Mouse (Mus musculus) liver, postnatal 0 days (tissue): ENCODE data around the gene Hao1. TPM values are rescaled to one million over a fixed set of nuclear protein-coding genes. Genes with fewer than 3 reads are reported as not detected.

ENCODE experiments used
- ATAC-seq: fragments of 200-750 bp; cut with Nextera tagmentation; 2 replicates; pipeline ENCODE4 v1.8.0; 2017; ENCODE audit warnings: mild to moderate bottlenecking, moderate library complexity
- DNase-seq: peaks from one replicate; pipeline ENCODE4 v3.0.0-alpha.2; 2016
- H3K27ac ChIP-seq: fragments of 300-500 bp; sonication (generic); 2 replicates; pipeline ENCODE4 v1.5.1; 2014; ENCODE audit warnings: antibody characterized with exemption, moderate library complexity, mild to moderate bottlenecking, low read depth
- H3K27me3 ChIP-seq: fragments of 300-500 bp; sonication (generic); 2 replicates; pipeline ENCODE4 v1.6.1; 2014; ENCODE audit warnings: low read length, control low read depth, mixed read lengths; ENCODE audit not compliant: insufficient read depth
- H3K36me3 ChIP-seq: fragments of 300-500 bp; sonication (generic); replicated peaks from 2 replicates; pipeline ENCODE4 v1.6.1; 2014; ENCODE audit warnings: mild to moderate bottlenecking, control low read depth, low read length, moderate library complexity, mixed read lengths; ENCODE audit not compliant: insufficient read depth
- H3K4me1 ChIP-seq: fragments of 300-500 bp; sonication (generic); 2 replicates; pipeline ENCODE4 v1.6.1; 2014; ENCODE audit warnings: antibody characterized with exemption, mild to moderate bottlenecking, control low read depth; ENCODE audit not compliant: insufficient read depth
- H3K4me2 ChIP-seq: fragments of 300-500 bp; sonication (generic); 2 replicates; pipeline ENCODE4 v1.6.1; 2014; ENCODE audit warnings: low read depth, mild to moderate bottlenecking, low read length, moderate library complexity, mixed read lengths
- H3K4me3 ChIP-seq: fragments of 300-500 bp; sonication (generic); 2 replicates; pipeline ENCODE4 v1.5.1; 2014; ENCODE audit warnings: low read depth, low read length
- H3K9ac ChIP-seq: fragments of 300-500 bp; sonication (generic); replicated peaks from 2 replicates; pipeline ENCODE4 v1.6.1; 2014; ENCODE audit warnings: mild to moderate bottlenecking, moderate library complexity
- H3K9me3 ChIP-seq: fragments of 300-500 bp; sonication (generic); 2 replicates; pipeline ENCODE4 v1.6.1; 2016; ENCODE audit warnings: mild to moderate bottlenecking, control low read depth, low read length, mixed read lengths
- CTCF ChIP-seq: sonication (generic); IDR thresholded peaks from 2 replicates; pipeline ENCODE4 v1.5.1; 2016; ENCODE audit warnings: antibody characterized with exemption, low read depth
- EP300 ChIP-seq: IDR thresholded peaks from 2 replicates; pipeline ENCODE4 v1.6.1; 2016; ENCODE audit warnings: antibody characterized with exemption, low read depth, mild to moderate bottlenecking
- WGBS: fragments of 180-500 bp; shearing (Covaris S2); extraction: QIAGEN DNeasy Blood & Tissue Kit; methylation state at CpG from one replicate; pipeline ENCODE4 v1.1.7; 2014; ENCODE audit not compliant: insufficient replicate concordance; 5-methylcytosine and 5-hydroxymethylcytosine counted together
- polyA plus RNA-seq: library from polyadenylated mRNA; unstranded; fragments of >200 nt; fragmentation: Nextera tagmentation; extraction: Ambion mirVana; gene quantifications from 2 replicates; pipeline ENCODE4 v1.2.1, GENCODE M21; 2015

Gene Hao1
- polyA plus RNA-seq, 1 experiment from 2014 or later: 141 TPM

DNA sequence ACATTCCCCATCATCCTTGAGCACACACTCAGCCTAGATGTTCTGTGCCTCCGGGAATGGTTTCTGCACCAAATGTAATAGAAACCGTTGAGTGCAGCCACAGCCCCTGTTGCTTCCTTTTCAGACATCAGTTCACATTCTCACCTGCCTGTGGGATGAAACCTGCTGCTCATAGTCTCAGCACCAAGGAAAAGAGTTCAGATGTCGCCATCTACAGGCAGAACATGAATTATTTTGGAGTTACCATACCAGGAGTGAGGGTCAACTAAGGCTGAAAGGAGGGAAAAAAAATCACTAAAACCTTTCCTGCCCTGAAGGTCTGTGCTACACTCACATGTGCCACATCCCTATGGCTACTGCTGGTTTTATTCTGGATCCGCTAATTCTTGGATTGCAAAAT lies 71.5 kb downstream of the Hao1 start:
- Histone ChIP-seq H3K4me2 (no peak overlapping the region), H3K27ac (no peak overlapping the region), H3K27me3 (no peaks in the 10 kb centered on the region), H3K9ac (no peak overlapping the region), H3K9me3 (no peaks in the 10 kb centered on the region), H3K4me1 (no peaks in the 10 kb centered on the region), H3K4me3 (no peak overlapping the region), H3K36me3 (no peaks in the 10 kb centered on the region)
- ATAC-seq: no peak
- TF ChIP-seq EP300 (no peak), CTCF (peak; percentile 55)
- DNase-seq: no peak
- 33% methylated on average over 4 of the region's 4 CpGs for WGBS

DNA sequence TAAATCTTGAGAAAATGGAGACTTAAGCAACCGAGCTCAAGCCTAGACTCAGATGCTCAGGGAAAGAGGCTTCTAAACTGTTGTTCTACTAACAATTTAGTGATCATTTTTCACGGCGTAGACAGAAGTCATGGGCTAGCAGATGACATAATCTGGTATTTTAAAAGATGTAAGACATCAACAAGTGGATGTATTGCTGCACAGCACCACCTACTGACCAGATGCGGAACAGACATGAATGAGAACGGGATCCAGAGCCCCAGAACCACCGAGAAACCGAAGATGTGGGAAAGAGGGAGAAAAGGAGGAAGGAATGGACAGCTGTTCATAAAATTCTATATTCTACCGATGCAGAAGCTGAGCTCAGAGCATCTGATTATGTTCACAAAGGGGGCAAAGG lies 72.4 kb downstream of the Hao1 start:
- H3K4me1 ChIP-seq: no peaks in the 10 kb centered on the region
- no peak overlapping the region for H3K4me2 ChIP-seq
- ATAC-seq: no peak
- H3K36me3 ChIP-seq: no peaks in the 10 kb centered on the region
- no peak overlapping the region for H3K4me3 ChIP-seq
- H3K9me3 ChIP-seq: no peaks in the 10 kb centered on the region
- TF ChIP-seq CTCF (peak; percentile 81), EP300 (no peak)
- 4% methylated on average over 8 of the region's 8 CpGs for WGBS
- no peak overlapping the region for H3K9ac ChIP-seq
- H3K27ac ChIP-seq: no peak overlapping the region
- DNase-seq: peak; percentile 59
- H3K27me3 ChIP-seq: no peaks in the 10 kb centered on the region

DNA sequence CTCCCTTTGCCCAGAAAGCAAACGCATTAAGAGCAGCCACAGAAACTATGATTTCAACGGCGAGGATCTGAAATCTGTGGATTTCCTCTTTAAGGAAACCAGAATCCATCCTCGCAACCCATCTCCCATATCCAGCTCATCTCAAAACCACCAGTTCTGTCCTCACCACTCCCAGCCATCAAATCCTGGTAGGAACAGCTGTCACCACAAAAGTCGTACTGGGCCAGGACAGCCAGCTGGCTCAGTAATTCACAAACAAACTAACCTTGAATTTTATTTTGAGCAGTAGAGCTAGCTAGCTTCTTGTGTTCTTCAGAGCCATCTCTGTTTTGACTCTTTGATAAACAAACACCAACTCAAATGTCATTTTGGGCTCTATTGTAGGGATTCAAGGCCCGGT lies 73.0 kb downstream of the Hao1 start:
- H3K27me3 ChIP-seq: no peaks in the 10 kb centered on the region
- 81% methylated on average over 6 of the region's 6 CpGs for WGBS
- H3K4me1 ChIP-seq: no peaks in the 10 kb centered on the region
- H3K27ac ChIP-seq: no peak overlapping the region
- H3K9ac ChIP-seq: no peak overlapping the region
- no peak for TF ChIP-seq EP300
- TF ChIP-seq CTCF: no peak
- no peaks in the 10 kb centered on the region for H3K9me3 ChIP-seq
- no peak for DNase-seq
- no peak overlapping the region for H3K4me3 ChIP-seq
- no peaks in the 10 kb centered on the region for H3K36me3 ChIP-seq
- no peak for ATAC-seq
- no peak overlapping the region for H3K4me2 ChIP-seq

DNA sequence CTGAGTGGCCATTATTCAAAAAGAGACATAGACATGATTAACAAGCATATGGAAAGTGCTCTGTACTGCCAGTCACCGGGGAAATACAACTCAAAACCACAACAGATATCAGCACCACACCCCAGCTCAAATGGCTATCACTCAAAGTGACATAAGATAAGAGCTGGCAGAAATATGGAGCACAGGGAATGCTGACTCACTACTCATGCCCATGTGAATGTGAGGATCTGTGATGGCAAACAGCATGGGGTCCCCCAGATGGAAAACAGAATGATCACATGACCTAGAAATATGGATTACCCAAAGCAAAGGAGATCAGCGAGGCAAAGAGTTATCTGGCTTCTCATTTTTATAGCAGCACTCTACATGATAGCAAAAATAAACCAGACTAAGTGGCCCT lies 89.0 kb downstream of the Hao1 start:
- no peak overlapping the region for H3K9ac ChIP-seq
- H3K27me3 ChIP-seq: no peaks in the 10 kb centered on the region
- no peak overlapping the region for H3K27ac ChIP-seq
- TF ChIP-seq EP300 (0 out of 2 replicates have a peak, but pooled peaks have one; percentile 12), CTCF (no peak)
- WGBS: 28% methylated on average over 2 of the region's 2 CpGs
- DNase-seq (no peak), ATAC-seq (0 out of 2 replicates have a peak, but pooled peaks have one; percentile 45)
- no peaks in the 10 kb centered on the region for H3K4me1 ChIP-seq
- no peak overlapping the region for H3K4me2 ChIP-seq
- no peak overlapping the region for H3K4me3 ChIP-seq
- no peaks in the 10 kb centered on the region for H3K9me3 ChIP-seq
- no peaks in the 10 kb centered on the region for H3K36me3 ChIP-seq

DNA sequence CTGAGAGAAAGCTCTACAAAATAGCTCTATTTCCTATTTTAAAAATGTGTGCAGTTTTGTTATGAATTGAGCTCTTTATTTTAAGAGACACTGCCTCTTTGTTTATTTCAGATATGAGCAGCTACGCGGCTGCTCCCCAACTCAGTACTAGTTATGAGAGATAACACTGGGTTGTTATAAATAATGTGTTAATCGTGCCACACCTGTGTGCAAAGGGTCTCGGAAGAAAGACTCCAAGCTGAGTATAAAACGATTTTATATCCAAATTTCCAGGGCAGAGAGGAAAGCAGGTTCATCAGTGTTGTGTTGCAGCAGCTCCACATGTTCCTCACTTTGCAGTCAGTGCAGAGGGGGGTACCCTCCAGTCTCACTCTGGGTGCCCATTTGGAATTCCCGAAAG lies 91.8 kb downstream of the Hao1 start:
- H3K9ac ChIP-seq: no peak overlapping the region
- H3K27ac ChIP-seq: no peak overlapping the region
- no peaks in the 10 kb centered on the region for H3K36me3 ChIP-seq
- 54% methylated on average over 6 of the region's 6 CpGs for WGBS
- DNase-seq (no peak), ATAC-seq (no peak)
- H3K4me3 ChIP-seq: no peak overlapping the region
- no peak for TF ChIP-seq CTCF
- no peak for TF ChIP-seq EP300
- H3K27me3 ChIP-seq: no peaks in the 10 kb centered on the region
- H3K4me2 ChIP-seq: no peak overlapping the region
- no peaks in the 10 kb centered on the region for H3K4me1 ChIP-seq
- H3K9me3 ChIP-seq: no peaks in the 10 kb centered on the region

DNA sequence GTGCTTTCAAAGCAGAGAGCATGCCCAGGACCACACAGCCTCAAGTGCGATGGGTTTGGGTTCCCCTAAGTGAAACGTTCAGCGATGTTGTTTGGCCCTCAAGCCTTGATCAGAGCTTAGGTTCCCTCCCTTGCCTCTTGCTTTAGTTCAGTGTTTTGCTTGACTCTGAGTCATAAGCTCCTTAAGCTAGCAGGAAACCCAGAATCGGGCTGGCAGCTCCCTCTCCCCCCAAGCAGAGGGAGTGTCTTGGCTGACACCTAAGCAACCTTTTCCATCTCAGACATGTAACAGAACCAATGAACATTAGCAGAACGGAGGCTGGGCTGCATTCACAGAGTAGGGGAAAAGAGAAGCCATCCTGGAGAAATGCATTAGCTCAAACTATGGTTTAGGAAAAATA lies 93.3 kb downstream of the Hao1 start:
- Histone ChIP-seq H3K36me3 (no peaks in the 10 kb centered on the region), H3K27me3 (no peaks in the 10 kb centered on the region), H3K9me3 (no peaks in the 10 kb centered on the region), H3K27ac (no peak overlapping the region), H3K9ac (no peak overlapping the region), H3K4me1 (no peaks in the 10 kb centered on the region), H3K4me2 (no peak overlapping the region), H3K4me3 (no peak overlapping the region)
- no peak for DNase-seq
- TF ChIP-seq EP300 (no peak), CTCF (no peak)
- ATAC-seq: no peak
- WGBS: 46% methylated on average over 5 of the region's 5 CpGs

DNA sequence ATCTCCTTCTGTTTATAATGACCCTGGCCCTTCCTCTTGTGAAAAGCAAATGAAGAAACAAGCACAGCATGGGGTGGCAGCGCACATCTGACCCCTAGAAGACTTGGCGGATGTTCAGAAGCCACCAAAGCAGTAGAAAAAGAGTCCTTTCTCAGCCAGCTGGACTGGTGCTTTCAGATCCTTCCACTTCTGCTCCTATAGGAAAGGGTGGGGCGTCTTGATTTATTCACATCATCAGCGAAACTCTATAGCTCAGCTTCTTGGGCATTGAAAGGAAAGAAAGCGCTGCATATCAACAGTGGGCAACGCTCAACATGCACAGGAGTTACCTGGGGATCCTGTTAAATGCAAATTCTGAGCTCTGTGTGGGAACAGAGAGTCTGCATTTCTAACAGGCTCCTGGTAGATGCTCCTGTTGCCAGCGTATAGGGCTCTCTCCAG lies 98.1 kb downstream of the Hao1 start:
- 47% methylated on average over 7 of the region's 7 CpGs for WGBS

More for the DNA sequence above, 98.1 kb downstream of the Hao1 start:
- Histone ChIP-seq H3K4me3 (no peak overlapping the region), H3K36me3 (no peaks in the 10 kb centered on the region), H3K27ac (no peak overlapping the region), H3K27me3 (no peaks in the 10 kb centered on the region), H3K4me1 (no peaks in the 10 kb centered on the region), H3K4me2 (no peak overlapping the region), H3K9ac (no peak overlapping the region), H3K9me3 (no peaks in the 10 kb centered on the region)
- ATAC-seq (no peak), DNase-seq (no peak)
- no peak for TF ChIP-seq EP300
- no peak for TF ChIP-seq CTCF
